Mouse (Mus musculus): ENCODE results near the gene Bhlhe23. TPM values are rescaled to one million over a fixed set of nuclear protein-coding genes. Genes with fewer than 3 reads are reported as not detected.

The Bhlhe23 gene
- polyA plus RNA-seq, 1 experiment from 2014 or later, result not detected

GRCm38 (mm10) chr2:180786732-180787131, 10.0 kb upstream of the Bhlhe23 start:
- H3K4me1 ChIP-seq (ENCODE audit: control insufficient read depth, low read depth, low read length), result no peaks in the 10 kb centered on the region
- H3K27ac ChIP-seq (ENCODE audit: low read length), result no peak overlapping the region
- no peaks in the 10 kb centered on the region for H3K36me3 ChIP-seq (ENCODE audit: control insufficient read depth, insufficient read depth)
- H3K9ac ChIP-seq (ENCODE audit: low read depth, low read length), result no peak overlapping the region
- ATAC-seq (ENCODE audit: low read depth), result no peak
- H3K27me3 ChIP-seq (ENCODE audit: control insufficient read depth, insufficient read depth, low read depth, low read length), result peaks cover 6% of the 10 kb centered on the region
- no peak overlapping the region for H3K4me3 ChIP-seq (ENCODE audit: low read depth, low read length)
- no peak overlapping the region for H3K4me2 ChIP-seq (ENCODE audit: low read depth, low read length)
- no peaks in the 10 kb centered on the region for H3K9me3 ChIP-seq (replicated peaks; ENCODE audit: control insufficient read depth, low read length)

GRCm38 (mm10) chr2:180780282-180780681, 3.6 kb upstream of the Bhlhe23 start:
- no peak for ATAC-seq (ENCODE audit: low read depth)
- Histone ChIP-seq H3K36me3 (ENCODE audit: control insufficient read depth, insufficient read depth) (no peaks in the 10 kb centered on the region), H3K4me2 (ENCODE audit: low read depth, low read length) (no peak overlapping the region), H3K27ac (ENCODE audit: low read length) (no peak overlapping the region), H3K9me3 (replicated peaks; ENCODE audit: control insufficient read depth, low read length) (no peaks in the 10 kb centered on the region), H3K27me3 (ENCODE audit: control insufficient read depth, insufficient read depth, low read depth, low read length) (peaks cover 45% of the 10 kb centered on the region), H3K4me3 (ENCODE audit: low read depth, low read length) (no peak overlapping the region), H3K4me1 (ENCODE audit: control insufficient read depth, low read depth, low read length) (no peaks in the 10 kb centered on the region), H3K9ac (ENCODE audit: low read depth, low read length) (no peak overlapping the region)
- 4% methylated on average over 2 of the region's 2 CpGs for WGBS (ENCODE audit: insufficient replicate concordance)

GRCm38 (mm10) chr2:180779226-180780104, 2.8 kb upstream of the Bhlhe23 start:
- 23% methylated on average over 12 of the region's 12 CpGs for WGBS (ENCODE audit: insufficient replicate concordance)
- no peak for ATAC-seq (ENCODE audit: low read depth)
- no peak overlapping the region for H3K4me2 ChIP-seq (ENCODE audit: low read depth, low read length)

GRCm38 (mm10) chr2:180775641-180776040, 1.1 kb downstream of the Bhlhe23 start:
- no peak for ATAC-seq (ENCODE audit: low read depth)

More at GRCm38 (mm10) chr2:180779226-180780104, 2.8 kb upstream of the Bhlhe23 start:
- no peaks in the 10 kb centered on the region for H3K36me3 ChIP-seq (ENCODE audit: control insufficient read depth, insufficient read depth)
- H3K9me3 ChIP-seq (replicated peaks; ENCODE audit: control insufficient read depth, low read length), result no peaks in the 10 kb centered on the region
- H3K27ac ChIP-seq (ENCODE audit: low read length), result no peak overlapping the region
- H3K9ac ChIP-seq (ENCODE audit: low read depth, low read length), result no peak overlapping the region
- H3K27me3 ChIP-seq (ENCODE audit: control insufficient read depth, insufficient read depth, low read depth, low read length), result peaks cover 51% of the 10 kb centered on the region
- H3K4me3 ChIP-seq (ENCODE audit: low read depth, low read length), result no peak overlapping the region
- H3K4me1 ChIP-seq (ENCODE audit: control insufficient read depth, low read depth, low read length), result no peaks in the 10 kb centered on the region

GRCm38 (mm10) chr2:180775223-180775622, 1.5 kb downstream of the Bhlhe23 start:
- Histone ChIP-seq H3K9me3 (replicated peaks; ENCODE audit: control insufficient read depth, low read length) (no peaks in the 10 kb centered on the region), H3K4me1 (ENCODE audit: control insufficient read depth, low read depth, low read length) (no peaks in the 10 kb centered on the region), H3K4me2 (ENCODE audit: low read depth, low read length) (no peak overlapping the region), H3K4me3 (ENCODE audit: low read depth, low read length) (no peak overlapping the region), H3K27ac (ENCODE audit: low read length) (no peak overlapping the region), H3K36me3 (ENCODE audit: control insufficient read depth, insufficient read depth) (no peaks in the 10 kb centered on the region), H3K27me3 (ENCODE audit: control insufficient read depth, insufficient read depth, low read depth, low read length) (peaks cover 63% of the 10 kb centered on the region), H3K9ac (ENCODE audit: low read depth, low read length) (no peak overlapping the region)
- no peak for ATAC-seq (ENCODE audit: low read depth)
- WGBS (ENCODE audit: insufficient replicate concordance), result 4% methylated on average over 12 of the region's 12 CpGs

More at GRCm38 (mm10) chr2:180775641-180776040, 1.1 kb downstream of the Bhlhe23 start:
- H3K4me3 ChIP-seq (ENCODE audit: low read depth, low read length), result no peak overlapping the region
- no peak overlapping the region for H3K9ac ChIP-seq (ENCODE audit: low read depth, low read length)
- H3K4me1 ChIP-seq (ENCODE audit: control insufficient read depth, low read depth, low read length), result no peaks in the 10 kb centered on the region
- WGBS (ENCODE audit: insufficient replicate concordance), result 4% methylated on average over 15 of the region's 15 CpGs
- H3K27me3 ChIP-seq (ENCODE audit: control insufficient read depth, insufficient read depth, low read depth, low read length), result peaks cover 63% of the 10 kb centered on the region
- no peaks in the 10 kb centered on the region for H3K36me3 ChIP-seq (ENCODE audit: control insufficient read depth, insufficient read depth)
- H3K27ac ChIP-seq (ENCODE audit: low read length), result no peak overlapping the region
- H3K4me2 ChIP-seq (ENCODE audit: low read depth, low read length), result no peak overlapping the region
- H3K9me3 ChIP-seq (replicated peaks; ENCODE audit: control insufficient read depth, low read length), result no peaks in the 10 kb centered on the region

- Histone ChIP-seq H3K9ac (ENCODE audit: low read depth, low read length) (no peak overlapping the region), H3K4me3 (ENCODE audit: low read depth, low read length) (no peak overlapping the region), H3K36me3 (ENCODE audit: control insufficient read depth, insufficient read depth) (no peaks in the 10 kb centered on the region), H3K4me2 (ENCODE audit: low read depth, low read length) (no peak overlapping the region), H3K9me3 (replicated peaks; ENCODE audit: control insufficient read depth, low read length) (no peaks in the 10 kb centered on the region), H3K4me1 (ENCODE audit: control insufficient read depth, low read depth, low read length) (no peaks in the 10 kb centered on the region), H3K27me3 (ENCODE audit: control insufficient read depth, insufficient read depth, low read depth, low read length) (no peaks in the 10 kb centered on the region), H3K27ac (ENCODE audit: low read length) (no peak overlapping the region)
- 59% methylated on average over 7 of the region's 7 CpGs for WGBS (ENCODE audit: insufficient replicate concordance)
- no peak for ATAC-seq (ENCODE audit: low read depth)
Measured at GRCm38 (mm10) chr2:180765713-180766112, 11.0 kb downstream of the Bhlhe23 start.

- Histone ChIP-seq H3K27ac (ENCODE audit: low read length) (no peak overlapping the region), H3K4me2 (ENCODE audit: low read depth, low read length) (no peak overlapping the region), H3K9ac (ENCODE audit: low read depth, low read length) (no peak overlapping the region), H3K4me1 (ENCODE audit: control insufficient read depth, low read depth, low read length) (no peaks in the 10 kb centered on the region), H3K36me3 (ENCODE audit: control insufficient read depth, insufficient read depth) (no peaks in the 10 kb centered on the region), H3K9me3 (replicated peaks; ENCODE audit: control insufficient read depth, low read length) (no peaks in the 10 kb centered on the region), H3K27me3 (ENCODE audit: control insufficient read depth, insufficient read depth, low read depth, low read length) (no peaks in the 10 kb centered on the region), H3K4me3 (ENCODE audit: low read depth, low read length) (no peak overlapping the region)
- WGBS (ENCODE audit: insufficient replicate concordance), result 67% methylated on average over 11 of the region's 11 CpGs
- no peak for ATAC-seq (ENCODE audit: low read depth)
Measured at GRCm38 (mm10) chr2:180764986-180765385, 11.7 kb downstream of the Bhlhe23 start.

GRCm38 (mm10) chr2:180758513-180759263, 18.0 kb downstream of the Bhlhe23 start:
- ATAC-seq (ENCODE audit: low read depth), result no peak
- WGBS (ENCODE audit: insufficient replicate concordance), result 48% methylated on average over 15 of the region's 15 CpGs
- no peaks in the 10 kb centered on the region for H3K36me3 ChIP-seq (ENCODE audit: control insufficient read depth, insufficient read depth)
- H3K4me2 ChIP-seq (ENCODE audit: low read depth, low read length), result no peak overlapping the region
- H3K4me1 ChIP-seq (ENCODE audit: control insufficient read depth, low read depth, low read length), result no peaks in the 10 kb centered on the region
- H3K9ac ChIP-seq (ENCODE audit: low read depth, low read length), result no peak overlapping the region
- H3K27me3 ChIP-seq (ENCODE audit: control insufficient read depth, insufficient read depth, low read depth, low read length), result no peaks in the 10 kb centered on the region
- H3K27ac ChIP-seq (ENCODE audit: low read length), result no peak overlapping the region
- H3K9me3 ChIP-seq (replicated peaks; ENCODE audit: control insufficient read depth, low read length), result no peaks in the 10 kb centered on the region
- H3K4me3 ChIP-seq (ENCODE audit: low read depth, low read length), result no peak overlapping the region

- H3K9me3 ChIP-seq (replicated peaks; ENCODE audit: control insufficient read depth, low read length), result no peaks in the 10 kb centered on the region
- no peaks in the 10 kb centered on the region for H3K27me3 ChIP-seq (ENCODE audit: control insufficient read depth, insufficient read depth, low read depth, low read length)
- H3K9ac ChIP-seq (ENCODE audit: low read depth, low read length), result no peak overlapping the region
- no peak for ATAC-seq (ENCODE audit: low read depth)
- no peak overlapping the region for H3K4me3 ChIP-seq (ENCODE audit: low read depth, low read length)
- WGBS (ENCODE audit: insufficient replicate concordance), result 27% methylated on average over 2 of the region's 2 CpGs
- H3K4me2 ChIP-seq (ENCODE audit: low read depth, low read length), result no peak overlapping the region
- no peak overlapping the region for H3K27ac ChIP-seq (ENCODE audit: low read length)
- H3K36me3 ChIP-seq (ENCODE audit: control insufficient read depth, insufficient read depth), result no peaks in the 10 kb centered on the region
- no peaks in the 10 kb centered on the region for H3K4me1 ChIP-seq (ENCODE audit: control insufficient read depth, low read depth, low read length)
Measured at GRCm38 (mm10) chr2:180756786-180757185, 19.9 kb downstream of the Bhlhe23 start.

All from liver, embryonic 16.5 days (tissue).